8 mouse cellular contexts compared by ENCODE assay signal in genomic region chr1:52149934-52150346, GRCm38 (mm10). TPM values are rescaled to one million over a fixed set of nuclear protein-coding genes. Genes with fewer than 3 reads are reported as not detected.
A peak's percentile ranks its signal among the peaks of the same experiment; 100 is the strongest.
DNase-seq lines count a peak whose midpoint lies in the region; ATAC-seq and TF ChIP-seq lines count a peak whose summit lies in the region.

No protein-coding gene starts in this region.

- H3K9ac ChIP-seq in forebrain, embryonic 14.5 days (ENCODE audit: low read length), result no peak overlapping the region
- H3K9ac ChIP-seq in intestine, embryonic 15.5 days, result no peak overlapping the region
- no peak overlapping the region for H3K9ac ChIP-seq in liver, embryonic 16.5 days (ENCODE audit: low read depth, low read length)

- no peak for TF ChIP-seq POLR2A in cerebellum, adult 2 months (IDR thresholded peaks at IDR 0.05; ENCODE audit: borderline replicate concordance, insufficient read depth, low read length)

- H3K9me3 ChIP-seq in forebrain, embryonic 14.5 days (replicated peaks; ENCODE audit: control insufficient read depth, low read length), result no peaks in the 10 kb centered on the region
- H3K9me3 ChIP-seq in forebrain, embryonic 10.5 days, result no peaks in the 10 kb centered on the region
- no peaks in the 10 kb centered on the region for H3K9me3 ChIP-seq in intestine, embryonic 15.5 days
- H3K9me3 ChIP-seq in liver, embryonic 16.5 days (replicated peaks; ENCODE audit: control insufficient read depth, low read length), result no peaks in the 10 kb centered on the region

- peak; percentile 80 for ATAC-seq in forebrain, embryonic 14.5 days
- peak; percentile 80 for ATAC-seq in intestine, embryonic 15.5 days
- ATAC-seq in liver, embryonic 16.5 days (ENCODE audit: low read depth), result peak; percentile 72

- intact Hi-C loops in gastrocnemius, postnatal 14 days (cut with DNase I; ENCODE audit: low total_unique reads), result loop anchor here (2.0 kb wide), 1 partner anchor 151 kb away; no protein-coding TSS in a partner anchor

- H3K4me1 ChIP-seq in forebrain, embryonic 14.5 days (ENCODE audit: control insufficient read depth, insufficient read depth, low read length), result no peaks in the 10 kb centered on the region
- peaks cover 30% of the 10 kb centered on the region for H3K4me1 ChIP-seq in forebrain, embryonic 10.5 days
- peaks cover 22% of the 10 kb centered on the region for H3K4me1 ChIP-seq in cerebellum, adult 2 months (ENCODE audit: control insufficient read depth, insufficient read depth, low read length)
- H3K4me1 ChIP-seq in intestine, embryonic 15.5 days (replicated peaks), result peaks cover 12% of the 10 kb centered on the region
- H3K4me1 ChIP-seq in liver, embryonic 16.5 days (ENCODE audit: control insufficient read depth, low read depth, low read length), result peaks cover 13% of the 10 kb centered on the region

- no peak for TF ChIP-seq CTCF in cerebellum, adult 2 months (IDR thresholded peaks at IDR 0.05; ENCODE audit: borderline replicate concordance, insufficient read depth, low read depth, low read length)

- H3K4me2 ChIP-seq in forebrain, embryonic 14.5 days (ENCODE audit: low read length), result no peak overlapping the region
- no peak overlapping the region for H3K4me2 ChIP-seq in intestine, embryonic 15.5 days (replicated peaks)
- no peak overlapping the region for H3K4me2 ChIP-seq in liver, embryonic 16.5 days (ENCODE audit: low read depth, low read length)

- no peak overlapping the region for H3K27ac ChIP-seq in forebrain, embryonic 14.5 days (ENCODE audit: low read depth, low read length)
- H3K27ac ChIP-seq in forebrain, embryonic 10.5 days, result no peak overlapping the region; the same call in 1 of the 2 replicates
- peak overlapping the region; percentile 46 for H3K27ac ChIP-seq in cerebellum, adult 2 months (ENCODE audit: insufficient read depth, low read length)
- no peak overlapping the region for H3K27ac ChIP-seq in intestine, embryonic 15.5 days
- H3K27ac ChIP-seq in liver, embryonic 16.5 days (ENCODE audit: low read length), result no peak overlapping the region

- no peaks in the 10 kb centered on the region for H3K27me3 ChIP-seq in forebrain, embryonic 14.5 days (replicated peaks; ENCODE audit: control insufficient read depth, insufficient read depth, low read length)
- H3K27me3 ChIP-seq in forebrain, embryonic 10.5 days (ENCODE audit: poor library complexity, severe bottlenecking), result no peaks in the 10 kb centered on the region
- no peaks in the 10 kb centered on the region for H3K27me3 ChIP-seq in cerebellum, adult 2 months (ENCODE audit: control insufficient read depth, insufficient read depth, low read length)
- H3K27me3 ChIP-seq in intestine, embryonic 15.5 days (replicated peaks), result no peaks in the 10 kb centered on the region
- no peaks in the 10 kb centered on the region for H3K27me3 ChIP-seq in liver, embryonic 16.5 days (ENCODE audit: control insufficient read depth, insufficient read depth, low read depth, low read length)

- DNase-seq in forebrain, embryonic 14.5 days (ENCODE audit: low spot score), result peak; percentile 85
- no peak for DNase-seq in forebrain, embryonic 10.5 days (ENCODE audit: extremely low spot score, low spot score)
- DNase-seq in cerebellum, adult 2 months, result peak; percentile 83 to 92
- peak; percentile 65 for DNase-seq in gastrocnemius, postnatal 14 days
- peak; percentile 51 for DNase-seq in right cerebral cortex, postnatal 14 days
- no peak for DNase-seq in kidney, adult 9 months

- no peaks in the 10 kb centered on the region for H3K36me3 ChIP-seq in forebrain, embryonic 14.5 days (ENCODE audit: control insufficient read depth, insufficient read depth, low read length)
- H3K36me3 ChIP-seq in forebrain, embryonic 10.5 days (replicated peaks), result peaks cover 10% of the 10 kb centered on the region
- no peaks in the 10 kb centered on the region for H3K36me3 ChIP-seq in intestine, embryonic 15.5 days
- H3K36me3 ChIP-seq in liver, embryonic 16.5 days (ENCODE audit: control insufficient read depth, insufficient read depth), result peaks cover 12% of the 10 kb centered on the region

- 63% methylated on average over 9 of the region's 9 CpGs for WGBS in forebrain, embryonic 14.5 days
- 58% methylated on average over 9 of the region's 9 CpGs for WGBS in forebrain, embryonic 10.5 days
- 8% methylated on average over 9 of the region's 9 CpGs for WGBS in cerebellum, adult 2 months
- 37% methylated on average over 9 of the region's 9 CpGs for WGBS in intestine, embryonic 15.5 days
- 25% methylated on average over 9 of the region's 9 CpGs for WGBS in liver, embryonic 16.5 days (ENCODE audit: insufficient replicate concordance)

- no peak overlapping the region for H3K4me3 ChIP-seq in forebrain, embryonic 14.5 days (ENCODE audit: low read depth, low read length)
- H3K4me3 ChIP-seq in forebrain, embryonic 10.5 days, result no peak overlapping the region
- no peak overlapping the region for H3K4me3 ChIP-seq in cerebellum, adult 2 months (replicated peaks; ENCODE audit: insufficient read depth, low read depth, low read length)
- H3K4me3 ChIP-seq in intestine, embryonic 15.5 days (replicated peaks), result no peak overlapping the region
- H3K4me3 ChIP-seq in liver, embryonic 16.5 days (ENCODE audit: low read depth, low read length), result no peak overlapping the region

RNA-seq across cellular contexts. Expression of gene Stat1, which starts 30.7 kb away (rescaled TPM):
- 12.9 and 13.1 TPM in 2 replicates for polyA plus RNA-seq in forebrain, embryonic 14.5 days (2014; fragmentation: Nextera tagmentation; extraction: Ambion mirVana)
- polyA plus RNA-seq in forebrain, embryonic 10.5 days (2016; fragmentation: Nextera tagmentation; extraction: Ambion mirVana), result 11.9 and 12.3 TPM in 2 replicates
- polyA plus RNA-seq in cerebellum, adult 2 months (2012; rRNA removed), result 25.1 TPM in 2 replicates
- 10 to 100 TPM; 11.5 to 11.9 TPM for total RNA-seq in gastrocnemius, postnatal 14 days (2021)
- 28.3 and 29.2 TPM in 2 replicates for polyA plus RNA-seq in intestine, embryonic 15.5 days (2015; fragmentation: Nextera tagmentation; extraction: Ambion mirVana)
- 19.8 TPM in 2 replicates for polyA plus RNA-seq in liver, embryonic 16.5 days (2015; fragmentation: Nextera tagmentation; extraction: Ambion mirVana)

Comparison
In these comparisons a context has a peak if more than half of its experiments do, and no peak if none do; other contexts are left out.
1. DNase-seq: peak in forebrain, embryonic 14.5 days (single experiment), cerebellum, adult 2 months (2 of 2), gastrocnemius, postnatal 14 days (single experiment) and right cerebral cortex, postnatal 14 days (single experiment); none in forebrain, embryonic 10.5 days (single experiment) and kidney, adult 9 months (single experiment).
2. Peak in every context shown above with its lines, with median percentiles within 50 percentile points of each other: ATAC-seq.